Mouse (Mus musculus) cortical plate, adult 2 months (tissue): ENCODE data around the gene Pfn1.

Source experiments
- CTCF ChIP-seq: fragments of 200-500 bp; IDR thresholded peaks from 2 replicates; pipeline ENCODE4 v1.5.1; 2011; ENCODE audit warnings: mild to moderate bottlenecking, control low read depth, low read length; ENCODE audit not compliant: insufficient read depth; ENCODE audit errors: extremely low read depth
- POLR2A ChIP-seq: fragments of 200-500 bp; IDR thresholded peaks from 2 replicates; pipeline ENCODE4 v1.6.1; 2011; ENCODE audit warnings: mild to moderate bottlenecking, low read length, control low read depth; ENCODE audit not compliant: insufficient read depth; ENCODE audit errors: extremely low read depth

- TF ChIP-seq POLR2A = no peak
- TF ChIP-seq CTCF = no peak
Observed at GRCm38 (mm10) chr11:70638714-70639278, 15.6 kb downstream of the Pfn1 start, which contains the start of gene Gp1ba.
